Mouse (Mus musculus) naive thymus-derived CD4-positive, alpha-beta T cell, adult 2 months (primary cell): Measurements from ENCODE around the gene Pm20d2.

ENCODE experiments used
- DNase-seq: peaks from one replicate; pipeline ENCODE4 v3.0.0-alpha.2; 2011; ENCODE audit warnings: low read depth

Gene Pm20d2

GRCm38 (mm10) chr4:33189735-33190036 is at the start of gene Pm20d2:
Gene Pm20d2 (minus strand): TSS chr4:33189737.
- DNase-seq = no peak

GRCm38 (mm10) chr4:33230881-33231280 is 41.3 kb upstream of the Pm20d2 start:
- DNase-seq = no peak

GRCm38 (mm10) chr4:33229639-33230038 is 40.1 kb upstream of the Pm20d2 start:
- no peak for DNase-seq

GRCm38 (mm10) chr4:33227164-33227563 is 37.6 kb upstream of the Pm20d2 start:
- DNase-seq = peak; percentile 74

GRCm38 (mm10) chr4:33224003-33224675 is 34.6 kb upstream of the Pm20d2 start:
- DNase-seq = no peak

- no peak for DNase-seq
Observed at GRCm38 (mm10) chr4:33221847-33222246, 32.3 kb upstream of the Pm20d2 start.

- peak; percentile 80 for DNase-seq
Observed at GRCm38 (mm10) chr4:33208881-33209841, 19.6 kb upstream of the Pm20d2 start, which contains the start of gene Srsf12. Gene Srsf12 (plus strand): TSS chr4:33208991.

GRCm38 (mm10) chr4:33207551-33207950 is 18.0 kb upstream of the Pm20d2 start:
- no peak for DNase-seq

- DNase-seq = peak; percentile 70
Observed at GRCm38 (mm10) chr4:33204682-33205081, 15.1 kb upstream of the Pm20d2 start.

GRCm38 (mm10) chr4:33198117-33198516 is 8.6 kb upstream of the Pm20d2 start:
- DNase-seq = no peak

- peak; percentile 65 for DNase-seq
Observed at GRCm38 (mm10) chr4:33188781-33189734, 479 bp downstream of the Pm20d2 start.

GRCm38 (mm10) chr4:33188164-33188563 is 1.4 kb downstream of the Pm20d2 start:
- peak; percentile 20 for DNase-seq

GRCm38 (mm10) chr4:33183477-33183876 is 6.1 kb downstream of the Pm20d2 start:
- no peak for DNase-seq

- DNase-seq = no peak
Observed at GRCm38 (mm10) chr4:33152087-33153038, 37.2 kb downstream of the Pm20d2 start.

- no peak for DNase-seq
Observed at GRCm38 (mm10) chr4:33149150-33149549, 40.4 kb downstream of the Pm20d2 start.

GRCm38 (mm10) chr4:33147825-33148224 is 41.7 kb downstream of the Pm20d2 start:
- DNase-seq = peak; percentile 87

- peak; percentile 51 for DNase-seq
Observed at GRCm38 (mm10) chr4:33146679-33147291, 42.8 kb downstream of the Pm20d2 start.

GRCm38 (mm10) chr4:33132221-33132620 is 57.3 kb downstream of the Pm20d2 start, which contains the start of gene Gabrr1:
Gene Gabrr1 (plus strand): TSS chr4:33132521.
- DNase-seq = no peak

- no peak for DNase-seq
Observed at GRCm38 (mm10) chr4:33125409-33126084, 64.0 kb downstream of the Pm20d2 start.

- DNase-seq = peak; percentile 74
Observed at GRCm38 (mm10) chr4:33124493-33124892, 65.0 kb downstream of the Pm20d2 start.
